Mouse (Mus musculus) layer of hippocampus, postnatal 10 days (tissue): Measurements from ENCODE around the gene Dip2a. TPM values are rescaled to one million over a fixed set of nuclear protein-coding genes. Genes with fewer than 3 reads are reported as not detected.

Source experiments
- DNase-seq, 2 experiments: peaks; one replicate each; pipeline ENCODE4 v3.0.0; 2021; ENCODE audit warnings: low spot score in 2 of 2
- total RNA-seq, 2 experiments: library from RNA; stranded (reverse); gene quantifications; 2 replicates each; pipeline ENCODE4 v1.2.3; 2021

Dip2a gene
- total RNA-seq, 2 experiments from 2014 or later: 60.6 to 63.2 TPM

- DNase-seq: no peak
Observed at GRCm38 (mm10) chr10:76247960-76248646, 97.0 kb downstream of the Dip2a start.

DNA sequence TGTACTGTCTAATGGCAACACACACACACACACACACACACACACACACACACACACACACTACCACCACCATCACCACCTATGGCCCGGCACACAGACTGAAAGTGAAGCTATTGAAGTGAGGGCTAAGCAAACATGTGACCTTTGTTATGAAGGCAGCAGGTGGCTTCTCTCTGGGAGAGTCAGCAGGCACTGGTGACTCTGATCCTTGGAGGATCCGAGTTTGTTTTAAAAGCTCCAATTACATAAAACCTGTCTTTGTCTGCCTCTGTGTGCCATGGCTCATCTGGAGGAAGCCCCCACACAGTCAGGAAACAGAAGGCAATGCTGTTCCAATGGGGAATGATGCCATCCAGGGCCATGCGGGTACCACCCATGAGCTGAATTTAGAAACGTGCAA is 98.5 kb downstream of the Dip2a start:
- DNase-seq: no peak

- DNase-seq: no peak
Observed at GRCm38 (mm10) chr10:76245106-76245505, 100.0 kb downstream of the Dip2a start.

GRCm38 (mm10) chr10:76239401-76239800 is 105.7 kb downstream of the Dip2a start:
- no peak for DNase-seq

DNA sequence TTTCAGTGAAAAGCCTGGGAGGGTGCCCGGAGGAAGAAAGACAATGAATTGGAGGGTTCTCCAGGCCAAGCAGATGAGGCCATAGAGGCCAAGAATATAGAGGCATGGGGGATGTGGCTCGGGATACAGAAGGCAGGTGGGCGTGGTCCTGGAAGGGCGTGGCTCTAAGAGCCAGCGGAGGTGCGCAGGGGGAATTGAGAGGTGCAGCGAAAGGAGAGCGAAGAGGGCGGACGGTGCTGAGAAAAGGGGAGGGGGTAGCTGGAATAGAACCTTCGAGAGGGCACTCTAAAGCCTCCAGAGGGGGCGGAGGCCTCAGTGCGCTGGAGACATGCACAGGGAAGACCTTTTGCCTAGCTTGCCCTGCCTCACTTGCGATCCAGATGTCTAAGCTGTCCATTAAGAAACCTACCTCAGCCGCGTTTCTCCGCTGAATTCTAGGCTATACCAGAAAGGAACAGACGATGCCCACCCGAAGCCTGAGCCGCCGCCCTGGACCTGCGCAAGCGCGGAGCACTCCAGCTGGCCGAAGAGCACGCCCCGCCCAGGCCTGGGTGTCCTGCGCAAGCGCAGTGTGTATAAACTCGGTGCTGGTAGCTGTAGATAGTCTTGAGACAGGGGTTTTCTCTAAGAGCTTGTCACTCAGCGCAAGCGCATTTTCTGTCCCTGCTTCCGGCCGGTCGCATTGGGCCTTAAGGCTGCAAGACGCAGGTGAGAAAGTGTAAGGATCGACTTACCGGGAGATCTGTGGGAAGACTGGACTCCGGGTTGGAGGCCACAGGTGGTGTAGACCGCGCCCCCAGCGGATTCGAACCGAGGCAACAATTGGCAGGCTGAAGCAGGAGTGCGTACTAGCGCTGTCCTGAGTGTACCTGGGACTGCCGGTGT is 107.5 kb downstream of the Dip2a start, which contains the start of gene Prmt2:
Prmt2 (minus strand) TSS at position 525 of the 885 bp plus-strand sequence.
- DNase-seq: peak; percentile 86 to 91

- no peak for DNase-seq
Observed at GRCm38 (mm10) chr10:76229627-76230026, 115.5 kb downstream of the Dip2a start.

GRCm38 (mm10) chr10:76225944-76226343 is 119.1 kb downstream of the Dip2a start:
- DNase-seq: no peak

DNA sequence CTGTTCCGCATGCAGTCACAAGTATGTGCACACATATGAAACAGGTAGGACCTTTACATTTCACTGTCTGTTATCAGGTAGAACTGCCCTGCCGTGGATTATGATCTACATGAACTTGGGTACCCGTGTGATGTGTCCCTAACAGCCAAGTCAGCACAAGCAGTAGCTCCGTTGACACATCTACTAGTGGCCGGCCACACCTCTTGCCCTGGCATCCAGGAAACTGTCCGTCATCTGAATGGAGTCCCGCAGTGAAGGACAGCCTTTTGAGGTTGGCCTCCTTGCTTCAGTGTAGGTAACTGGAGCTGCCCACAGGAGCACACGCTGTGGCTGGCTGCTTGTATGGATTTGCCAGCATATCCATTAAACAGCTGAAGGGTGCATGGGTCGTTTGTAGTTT is 126.9 kb downstream of the Dip2a start:
- no peak for DNase-seq

- DNase-seq: no peak
Observed at GRCm38 (mm10) chr10:76217056-76217455, 128.0 kb downstream of the Dip2a start.

DNA sequence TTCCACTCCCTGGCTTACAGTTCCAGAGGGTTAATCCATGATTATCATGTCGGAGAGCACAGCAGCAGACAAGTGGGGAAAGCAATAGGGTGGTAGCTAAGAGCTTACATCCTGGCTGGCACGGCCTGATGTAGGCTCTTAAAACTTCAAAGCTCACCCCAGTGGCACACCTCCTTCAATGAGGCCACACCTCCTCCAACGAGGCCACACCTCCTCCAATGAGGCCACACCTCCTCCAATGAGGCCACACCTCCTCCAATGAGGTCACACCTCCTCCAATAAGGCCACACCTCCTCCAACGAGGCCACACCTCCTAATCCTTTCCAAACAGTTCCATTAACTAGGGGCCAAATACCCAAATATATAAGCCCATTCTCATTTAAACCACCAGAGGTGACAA is 130.9 kb downstream of the Dip2a start:
- no peak for DNase-seq

DNA sequence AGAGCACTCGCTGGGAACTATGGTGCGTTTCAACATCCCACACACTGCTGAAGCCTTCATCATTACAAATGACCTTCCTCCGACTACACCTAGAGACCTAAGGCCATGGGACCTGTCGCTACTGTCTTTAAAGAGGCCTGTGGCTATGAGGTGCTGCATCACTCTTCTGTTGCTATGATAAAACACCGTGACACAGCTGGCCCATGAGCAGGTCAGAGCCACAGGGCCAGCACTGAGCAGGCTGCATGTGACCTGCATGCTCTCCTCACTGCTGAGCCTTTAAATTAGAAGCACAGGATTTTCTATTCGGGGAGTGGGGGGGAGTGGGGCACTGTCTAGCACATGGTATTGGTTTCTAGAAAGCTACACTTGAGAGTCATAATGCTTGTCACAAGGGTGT is 133.0 kb downstream of the Dip2a start:
- DNase-seq: no peak

DNA sequence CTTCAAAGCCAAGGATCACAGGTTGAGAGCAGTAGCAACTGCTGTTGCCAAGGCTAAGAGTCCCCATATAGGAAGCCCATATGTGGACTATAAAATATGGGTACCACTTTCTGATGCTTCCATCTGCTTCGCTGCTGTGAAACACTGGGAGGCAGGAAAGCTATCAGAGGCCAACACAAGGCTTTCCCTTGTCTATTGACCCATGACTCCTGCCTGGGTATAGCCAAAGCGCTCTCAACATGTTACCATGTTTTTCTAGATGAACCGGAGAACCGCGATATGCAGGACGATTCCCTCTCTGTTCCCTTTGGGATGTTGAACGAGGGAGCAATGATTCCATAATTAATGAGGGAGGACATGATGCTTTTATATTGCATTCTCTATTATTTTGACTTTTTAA is 134.3 kb downstream of the Dip2a start:
- no peak for DNase-seq

Other genes with a start within 250 kb of the Dip2a start
- under 1 TPM in 1 of 2 experiments, not detected in 1; 0.09 TPM for gene Slc5a4b, start 234.3 kb downstream of the Dip2a start, total RNA-seq
- not detected for gene Slc5a4a, start 197.8 kb downstream of the Dip2a start, total RNA-seq
- gene Prmt2, start 107.4 kb downstream of the Dip2a start, total RNA-seq: 100 to 1,000 TPM in 1 of 2 experiments, 10 to 100 TPM in 1; 95.7 to 100 TPM
- 10 to 100 TPM; 46.1 to 50.0 TPM for gene S100b, start 91.4 kb downstream of the Dip2a start, total RNA-seq
- gene AC141477.1, start 95.2 kb upstream of the Dip2a start, total RNA-seq: not detected
- 10 to 100 TPM; 14.6 to 15.8 TPM for gene Pcnt, start 97.5 kb upstream of the Dip2a start, total RNA-seq
- not detected for gene 2610028H24Rik, start 103.8 kb upstream of the Dip2a start, total RNA-seq
- gene Mcm3ap, start 123.6 kb upstream of the Dip2a start, total RNA-seq: 10 to 100 TPM; 47.0 to 49.1 TPM
- 1 to 10 TPM; 3.5 to 3.7 TPM for gene Ybey, start 123.8 kb upstream of the Dip2a start, total RNA-seq
- 10 to 100 TPM; 62.0 to 65.8 TPM for gene Lss, start 186.3 kb upstream of the Dip2a start, total RNA-seq
- not detected for gene Spatc1l, start 217.0 kb upstream of the Dip2a start, total RNA-seq
- gene Ftcd, start 230.4 kb upstream of the Dip2a start, total RNA-seq: not detected